Mouse (Mus musculus) CH12.LX (cell line): ENCODE results near the gene Cyp2t4. TPM values are rescaled to one million over a fixed set of nuclear protein-coding genes. Genes with fewer than 3 reads are reported as not detected.

ENCODE experiments used
- DNase-seq: peaks from one replicate; pipeline ENCODE4 v3.0.0-alpha.2; 2013; ENCODE audit errors: extremely low read depth
- H3K27ac ChIP-seq: 2 replicates; pipeline ENCODE4 v1.5.1; 2012; ENCODE audit warnings: low read depth, mild to moderate bottlenecking, control low read depth, moderate library complexity; ENCODE audit not compliant: insufficient read depth
- H3K27me3 ChIP-seq: replicated peaks from 2 replicates; pipeline ENCODE3; 2012; ENCODE audit warnings: inconsistent platforms
- H3K36me3 ChIP-seq, 2 experiments: replicated peaks in 1 of 2; 2 replicates each; pipeline versions ENCODE3 to v1.6.1; 2012; ENCODE audit warnings: inconsistent platforms in 1 of 2, low read length in 1 of 2, mild to moderate bottlenecking in 1 of 2, mixed read lengths in 1 of 2, moderate library complexity in 1 of 2; ENCODE audit not compliant: control insufficient read depth in 1 of 2, insufficient read depth in 1 of 2
- H3K4me1 ChIP-seq, 2 experiments: 2 replicates each; pipeline ENCODE4 v1.6.1; 2012; ENCODE audit warnings: inconsistent platforms in 1 of 2, moderate library complexity in 1 of 2; ENCODE audit not compliant: insufficient read depth in 2 of 2, control insufficient read depth in 1 of 2
- H3K4me2 ChIP-seq: 2 replicates; pipeline ENCODE4 v1.6.1; 2012; ENCODE audit warnings: low read depth, mild to moderate bottlenecking, control low read depth; ENCODE audit not compliant: poor library complexity, insufficient read depth, severe bottlenecking
- H3K4me3 ChIP-seq, 3 experiments: fragments of 150-350 bp in 1 of 3; sonication (generic) in 1 of 3; replicated peaks in 1 of 3; 2 replicates each; pipeline versions ENCODE3 to v1.5.1; 2011 to 2012; ENCODE audit warnings: low read depth in 2 of 3, low read length in 2 of 3, mild to moderate bottlenecking in 2 of 3, moderate library complexity in 2 of 3, control low read depth in 1 of 3, improper control_type of control experiment in 1 of 3, inconsistent platforms in 1 of 3, mixed read lengths in 1 of 3; ENCODE audit not compliant: poor library complexity in 1 of 3
- H3K79me2 ChIP-seq: replicated peaks from 2 replicates; pipeline ENCODE4 v1.6.1; 2012; ENCODE audit warnings: mild to moderate bottlenecking, moderate library complexity; ENCODE audit not compliant: control insufficient read depth, poor library complexity, insufficient read depth, severe bottlenecking; ENCODE audit errors: extremely low read depth
- H3K9ac ChIP-seq: 2 replicates; pipeline ENCODE4 v1.6.1; 2012; ENCODE audit warnings: low read depth, mild to moderate bottlenecking, control low read depth, moderate library complexity; ENCODE audit not compliant: insufficient read depth
- H3K9me3 ChIP-seq: replicated peaks from 2 replicates; pipeline ENCODE3; 2012; ENCODE audit warnings: low read length, inconsistent platforms, mixed read lengths
- BHLHE40 ChIP-seq: IDR thresholded peaks from 2 replicates; pipeline ENCODE4 v1.6.1; 2011; ENCODE audit warnings: mild to moderate bottlenecking, low read depth, low read length, improper control_type of control experiment
- CHD1 ChIP-seq: IDR thresholded peaks from 2 replicates; pipeline ENCODE4 v1.6.1; 2012; ENCODE audit warnings: low read depth, low read length, improper control_type of control experiment, inconsistent platforms
- CTCF ChIP-seq, 2 experiments: IDR thresholded peaks in 1 of 2; conservative IDR thresholded peaks in 1 of 2; 2 replicates each; pipeline ENCODE4 v1.5.1; 2011 to 2012; ENCODE audit warnings: low read depth in 2 of 2, low read length in 2 of 2, improper control_type of control experiment in 1 of 2, inconsistent platforms in 1 of 2, mild to moderate bottlenecking in 1 of 2, moderate library complexity in 1 of 2
- EP300 ChIP-seq: IDR thresholded peaks from 2 replicates; pipeline ENCODE4 v1.6.1; 2011; ENCODE audit warnings: low read length, improper control_type of control experiment
- GABPA ChIP-seq: IDR thresholded peaks from 2 replicates; pipeline ENCODE4 v1.6.1; 2012; ENCODE audit warnings: low read depth, low read length, improper control_type of control experiment, inconsistent platforms; ENCODE audit not compliant: insufficient replicate concordance
- HCFC1 ChIP-seq: IDR thresholded peaks from 2 replicates; pipeline ENCODE4 v1.6.1; 2012; ENCODE audit warnings: low read depth, mild to moderate bottlenecking, inconsistent platforms, low read length, improper control_type of control experiment
- IRF4 ChIP-seq: IDR thresholded peaks from 2 replicates; pipeline ENCODE4 v1.6.1; 2014; ENCODE audit warnings: low read depth, mild to moderate bottlenecking, inconsistent platforms, low read length, improper control_type of control experiment
- JUND ChIP-seq: conservative IDR thresholded peaks from 2 replicates; pipeline ENCODE4 v1.6.1; 2011; ENCODE audit warnings: low read depth, low read length, improper control_type of control experiment
- MAFK ChIP-seq: IDR thresholded peaks from 2 replicates; pipeline ENCODE4 v1.6.1; 2011; ENCODE audit warnings: low read length, improper control_type of control experiment; ENCODE audit not compliant: insufficient replicate concordance
- MAZ ChIP-seq: IDR thresholded peaks from 2 replicates; pipeline ENCODE4 v1.6.1; 2012; ENCODE audit warnings: low read depth, mild to moderate bottlenecking, inconsistent platforms, low read length, improper control_type of control experiment, moderate library complexity
- MEF2A ChIP-seq: IDR thresholded peaks from 2 replicates; pipeline ENCODE4 v1.6.1; 2014; ENCODE audit warnings: low read depth, mild to moderate bottlenecking, inconsistent platforms, low read length, improper control_type of control experiment, borderline replicate concordance
- NELFE ChIP-seq: IDR thresholded peaks from 2 replicates; pipeline ENCODE4 v1.6.1; 2011; ENCODE audit warnings: low read depth, low read length, improper control_type of control experiment
- NRF1 ChIP-seq: IDR thresholded peaks from 2 replicates; pipeline ENCODE4 v1.6.1; 2014; ENCODE audit warnings: low read depth, mild to moderate bottlenecking, inconsistent platforms, low read length, improper control_type of control experiment, moderate library complexity
- PAX5 ChIP-seq: IDR thresholded peaks from 2 replicates; pipeline ENCODE4 v1.6.1; 2012; ENCODE audit warnings: low read length, inconsistent platforms, mixed read lengths
- POLR2A ChIP-seq: IDR thresholded peaks from 2 replicates; pipeline ENCODE4 v1.6.1; 2011; ENCODE audit warnings: low read depth, mild to moderate bottlenecking, improper control_type of control experiment, low read length
- RCOR1 ChIP-seq: conservative IDR thresholded peaks from 2 replicates; pipeline ENCODE4 v1.6.1; 2012; ENCODE audit warnings: low read depth, mild to moderate bottlenecking, inconsistent platforms, low read length, improper control_type of control experiment
- SIN3A ChIP-seq: IDR thresholded peaks from 2 replicates; pipeline ENCODE4 v1.6.1; 2012; ENCODE audit warnings: low read length, improper control_type of control experiment, inconsistent platforms
- TBP ChIP-seq: conservative IDR thresholded peaks from 2 replicates; pipeline ENCODE4 v1.6.1; 2011; ENCODE audit warnings: low read depth, low read length, improper control_type of control experiment
- USF1 ChIP-seq: IDR thresholded peaks from 2 replicates; pipeline ENCODE4 v1.6.1; 2014; ENCODE audit warnings: low read depth, mild to moderate bottlenecking, inconsistent platforms, low read length, improper control_type of control experiment
- ZNF384 ChIP-seq: IDR thresholded peaks from 2 replicates; pipeline ENCODE4 v1.6.1; 2012; ENCODE audit warnings: low read depth, low read length, improper control_type of control experiment, inconsistent platforms
- dilution Hi-C: fragments of 300-500 bp; cut with MboI; formaldehyde crosslinking; loops from 2 replicates; pipeline ENCODE4 v1.14.3; 2020; ENCODE audit warnings: low sequenced_read_pairs; ENCODE audit not compliant: extremely low pct_unique_long_range_greater_than_20kb, extremely low pct_ligation_motif_present
- in situ Hi-C: fragments of 300-500 bp; cut with MboI; formaldehyde crosslinking; loops from 3 replicates; pipeline ENCODE4 v1.14.3; 2019; ENCODE audit warnings: low sequenced_read_pairs, low pct_ligation_motif_present, low pct_unique_long_range_greater_than_20kb, mixed read lengths
- polyA plus RNA-seq: library from polyadenylated mRNA; unstranded; fragments of >175 nt; gene quantifications from 2 replicates; pipeline ENCODE4 v1.2.1, GENCODE M21; 2012; ENCODE audit warnings: low read depth; ENCODE audit not compliant: insufficient read length
- total RNA-seq, 2 experiments: library from RNA; depleted of rRNA; stranded (reverse); fragments of 300-350 nt in 1 of 2; fragments of >200 nt in 1 of 2; gene quantifications; 2 replicates each; pipeline ENCODE4 v1.2.3; 2012 to 2014

Gene Cyp2t4
- total and polyA plus RNA-seq, 3 experiments = 0.43 TPM; not detected in 2

DNA sequence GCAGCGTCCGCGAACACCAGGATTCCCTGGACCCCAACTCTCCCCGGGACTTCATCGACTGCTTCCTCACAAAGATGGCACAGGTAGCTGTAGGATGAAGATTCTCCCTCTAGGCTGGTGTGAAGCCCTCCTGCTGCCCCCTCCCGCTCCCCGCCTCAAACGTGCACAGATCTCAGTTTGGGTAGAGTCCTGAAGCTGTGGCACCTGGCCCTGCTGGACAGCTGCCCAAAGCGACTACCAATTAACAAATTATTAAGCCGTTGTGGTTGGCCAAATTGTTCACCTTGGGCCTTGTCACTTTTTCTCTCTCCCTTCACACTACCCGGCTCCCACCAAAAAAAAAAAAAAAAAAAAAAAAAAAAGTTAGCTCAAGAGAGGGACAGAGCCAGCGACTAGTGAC is 23.7 kb upstream of the Cyp2t4 start:
- H3K9me3 ChIP-seq = peaks cover 7% of the 10 kb centered on the region
- H3K9ac ChIP-seq = no peak overlapping the region
- no peak overlapping the region for H3K4me2 ChIP-seq
- dilution Hi-C loops = no loop called here
- H3K4me3 ChIP-seq = no peak overlapping the region
- no peaks in the 10 kb centered on the region for H3K79me2 ChIP-seq
- in situ Hi-C loops = loop anchor here (25.0 kb wide), 1 partner anchor 368 kb away; the partner anchor contains the start of gene Cyp2b19
- H3K36me3 ChIP-seq = no peaks in the 10 kb centered on the region
- H3K27me3 ChIP-seq = peaks cover 66% of the 10 kb centered on the region
- H3K27ac ChIP-seq = no peak overlapping the region
- H3K4me1 ChIP-seq = no peaks in the 10 kb centered on the region
- TF ChIP-seq IRF4 (no peak), ZNF384 (0 out of 2 replicates have a peak, but pooled peaks have one; percentile 7)
- DNase-seq = no peak

GRCm38 (mm10) chr7:27130521-27131370 is 22.8 kb upstream of the Cyp2t4 start:
- H3K27ac ChIP-seq = no peak overlapping the region
- dilution Hi-C loops = no loop called here
- no peak overlapping the region for H3K4me2 ChIP-seq
- no peaks in the 10 kb centered on the region for H3K36me3 ChIP-seq
- no peaks in the 10 kb centered on the region for H3K79me2 ChIP-seq
- H3K9ac ChIP-seq = no peak overlapping the region
- peaks cover 7% of the 10 kb centered on the region for H3K9me3 ChIP-seq
- in situ Hi-C loops = loop anchor here (25.0 kb wide), 1 partner anchor 368 kb away; the partner anchor contains the start of gene Cyp2b19
- no peaks in the 10 kb centered on the region for H3K4me1 ChIP-seq
- H3K27me3 ChIP-seq = peaks cover 67% of the 10 kb centered on the region
- no peak overlapping the region for H3K4me3 ChIP-seq
- DNase-seq = no peak
- TF ChIP-seq CTCF (conservative IDR thresholded peaks at IDR 0.05 in 1 of 2, IDR thresholded peaks at IDR 0.05 in 1 of 2; ENCODE audit: low read depth in 2 of 2, low read length in 2 of 2) = no peak
- TF ChIP-seq EP300 = no peak
- TF ChIP-seq JUND = no peak
- TF ChIP-seq USF1 = no peak
- no peak for TF ChIP-seq MEF2A
- TF ChIP-seq CHD1 = no peak
- no peak for TF ChIP-seq TBP
- TF ChIP-seq HCFC1 = no peak
- TF ChIP-seq MAFK = no peak
- TF ChIP-seq PAX5 = no peak
- no peak for TF ChIP-seq MAZ
- TF ChIP-seq NELFE = no peak
- TF ChIP-seq BHLHE40 = no peak
- TF ChIP-seq NRF1 = no peak
- TF ChIP-seq SIN3A = no peak
- no peak for TF ChIP-seq GABPA
- no peak for TF ChIP-seq POLR2A
- TF ChIP-seq RCOR1 = no peak
